Mouse (Mus musculus) hindbrain, embryonic 14.5 days (tissue): ENCODE measurements around the gene Prrt4. TPM values are rescaled to one million over a fixed set of nuclear protein-coding genes. Genes with fewer than 3 reads are reported as not detected.

Source experiments
- ATAC-seq: fragments of 200-750 bp; cut with Nextera tagmentation; 2 replicates; pipeline ENCODE4 v1.8.0; 2017; ENCODE audit warnings: moderate number of reproducible peaks, mild to moderate bottlenecking, moderate TSS enrichment, moderate library complexity; ENCODE audit not compliant: low FRiP score
- DNase-seq: peaks from one replicate; pipeline ENCODE4 v3.0.0-alpha.2; 2015; ENCODE audit warnings: low spot score
- H3K27ac ChIP-seq: fragments of 300-500 bp; sonication (generic); 2 replicates; pipeline ENCODE4 v1.5.1; 2014; ENCODE audit warnings: mild to moderate bottlenecking, moderate library complexity
- H3K27me3 ChIP-seq: fragments of 300-500 bp; sonication (generic); 2 replicates; pipeline ENCODE4 v1.6.1; 2014; ENCODE audit warnings: mild to moderate bottlenecking, low read length, mixed read lengths; ENCODE audit not compliant: control insufficient read depth, insufficient read depth
- H3K36me3 ChIP-seq: fragments of 300-500 bp; sonication (generic); replicated peaks from 2 replicates; pipeline ENCODE4 v1.6.1; 2014; ENCODE audit not compliant: control insufficient read depth, insufficient read depth
- H3K4me1 ChIP-seq: fragments of 300-500 bp; sonication (generic); replicated peaks from 2 replicates; pipeline ENCODE4 v1.6.1; 2014; ENCODE audit warnings: antibody characterized with exemption, low read length, mixed read lengths; ENCODE audit not compliant: control insufficient read depth, insufficient read depth
- H3K4me2 ChIP-seq: fragments of 300-500 bp; sonication (generic); replicated peaks from 2 replicates; pipeline ENCODE4 v1.6.1; 2014; ENCODE audit warnings: mild to moderate bottlenecking, moderate library complexity
- H3K4me3 ChIP-seq: fragments of 300-500 bp; sonication (generic); replicated peaks from 2 replicates; pipeline ENCODE4 v1.5.1; 2014; ENCODE audit warnings: mild to moderate bottlenecking, low read length
- H3K9ac ChIP-seq: fragments of 300-500 bp; sonication (generic); 2 replicates; pipeline ENCODE4 v1.6.1; 2014
- H3K9me3 ChIP-seq: fragments of 300-500 bp; sonication (generic); 2 replicates; pipeline ENCODE4 v1.6.1; 2016; ENCODE audit warnings: low read length; ENCODE audit not compliant: control insufficient read depth
- WGBS: fragments of 180-500 bp; shearing (Covaris S2); extraction: QIAGEN DNeasy Blood & Tissue Kit; methylation state at CpG from one replicate; pipeline ENCODE4 v1.1.7; 2014; 5-methylcytosine and 5-hydroxymethylcytosine counted together
- microRNA-seq: library from miRNA; unstranded; fragments of <30 nt; microRNA quantifications from one replicate; pipeline ENCODE4, GENCODE M21; 2016
- polyA plus RNA-seq: library from polyadenylated mRNA; unstranded; fragments of >200 nt; fragmentation: Nextera tagmentation; extraction: Ambion mirVana; gene quantifications from 2 replicates; pipeline ENCODE4 v1.2.1, GENCODE M21; 2014

The Prrt4 gene
- polyA plus RNA-seq, 1 experiment from 2014 or later, result 10.0 TPM

GRCm38 (mm10) chr6:29144971-29145370 is 34.4 kb downstream of the Prrt4 start:
- Histone ChIP-seq H3K4me2 (no peak overlapping the region), H3K9ac (no peak overlapping the region), H3K4me3 (no peak overlapping the region), H3K27me3 (no peaks in the 10 kb centered on the region), H3K27ac (no peak overlapping the region), H3K9me3 (no peaks in the 10 kb centered on the region), H3K36me3 (peaks cover 33% of the 10 kb centered on the region), H3K4me1 (no peaks in the 10 kb centered on the region)
- no peak for ATAC-seq
- DNase-seq, result no peak
- WGBS, result 91% methylated on average over 3 of the region's 3 CpGs

GRCm38 (mm10) chr6:29143608-29144007 is 35.8 kb downstream of the Prrt4 start:
- H3K4me2 ChIP-seq, result no peak overlapping the region
- H3K27ac ChIP-seq, result no peak overlapping the region
- 43% methylated on average over 5 of the region's 5 CpGs for WGBS
- no peaks in the 10 kb centered on the region for H3K27me3 ChIP-seq
- H3K36me3 ChIP-seq, result peaks cover 23% of the 10 kb centered on the region
- H3K9ac ChIP-seq, result no peak overlapping the region
- 0 out of 2 replicates have a peak, but pooled peaks have one; percentile 55 for ATAC-seq
- DNase-seq, result peak; percentile 85
- no peak overlapping the region for H3K4me3 ChIP-seq
- no peaks in the 10 kb centered on the region for H3K9me3 ChIP-seq
- H3K4me1 ChIP-seq, result no peaks in the 10 kb centered on the region

- H3K36me3 ChIP-seq, result peaks cover 72% of the 10 kb centered on the region
- ATAC-seq, result no peak
- no peak overlapping the region for H3K4me2 ChIP-seq
- DNase-seq, result no peak
- WGBS, result 96% methylated on average over 9 of the region's 9 CpGs
- no peaks in the 10 kb centered on the region for H3K27me3 ChIP-seq
- no peaks in the 10 kb centered on the region for H3K9me3 ChIP-seq
- no peak overlapping the region for H3K4me3 ChIP-seq
- no peak overlapping the region for H3K9ac ChIP-seq
- no peaks in the 10 kb centered on the region for H3K4me1 ChIP-seq
- no peak overlapping the region for H3K27ac ChIP-seq
Measured at GRCm38 (mm10) chr6:29137441-29137840, 41.9 kb downstream of the Prrt4 start.

- DNase-seq (no peak), ATAC-seq (no peak)
- Histone ChIP-seq H3K9ac (no peak overlapping the region), H3K4me2 (no peak overlapping the region), H3K27ac (no peak overlapping the region), H3K36me3 (peaks cover 98% of the 10 kb centered on the region), H3K9me3 (no peaks in the 10 kb centered on the region), H3K4me1 (no peaks in the 10 kb centered on the region), H3K4me3 (no peak overlapping the region), H3K27me3 (no peaks in the 10 kb centered on the region)
- WGBS, result 93% methylated on average over 9 of the region's 9 CpGs
Measured at GRCm38 (mm10) chr6:29133100-29133499, 46.3 kb downstream of the Prrt4 start.

GRCm38 (mm10) chr6:29126878-29127426 is 52.4 kb downstream of the Prrt4 start:
- no peak overlapping the region for H3K4me3 ChIP-seq
- ATAC-seq, result no peak
- H3K27me3 ChIP-seq, result no peaks in the 10 kb centered on the region
- H3K4me1 ChIP-seq, result no peaks in the 10 kb centered on the region
- no peak overlapping the region for H3K27ac ChIP-seq
- no peak overlapping the region for H3K9ac ChIP-seq
- H3K4me2 ChIP-seq, result no peak overlapping the region
- H3K9me3 ChIP-seq, result no peaks in the 10 kb centered on the region
- 96% methylated on average over 7 of the region's 7 CpGs for whole genome bisulfite sequencing
- H3K36me3 ChIP-seq, result peaks cover 80% of the 10 kb centered on the region
- DNase-seq, result no peak

- DNase-seq, result no peak
- no peak for ATAC-seq
- no peak overlapping the region for H3K27ac ChIP-seq
- H3K9ac ChIP-seq, result no peak overlapping the region
- H3K36me3 ChIP-seq, result peaks cover 12% of the 10 kb centered on the region
- no peaks in the 10 kb centered on the region for H3K27me3 ChIP-seq
- no peaks in the 10 kb centered on the region for H3K4me1 ChIP-seq
- no peak overlapping the region for H3K4me2 ChIP-seq
- WGBS, result 89% methylated on average over 13 of the region's 13 CpGs
- no peaks in the 10 kb centered on the region for H3K9me3 ChIP-seq
- H3K4me3 ChIP-seq, result no peak overlapping the region
Measured at GRCm38 (mm10) chr6:29119990-29120389, 59.4 kb downstream of the Prrt4 start.

Small RNA genes lying within 50 kb of the gene (microRNA-seq; reads per million reads assigned to microRNA genes)
- not detected for gene Gm24303

Other genes with a start within 250 kb of the Prrt4 start
- not detected in 2 replicates for gene Lep, start 119.4 kb downstream of the Prrt4 start, polyA plus RNA-seq
- 42.7 and 43.0 TPM in 2 replicates for gene Rbm28, start 14.6 kb downstream of the Prrt4 start, polyA plus RNA-seq
- 60.8 and 65.0 TPM in 2 replicates for gene Impdh1, start 36.8 kb upstream of the Prrt4 start, polyA plus RNA-seq
- gene Hilpda, start 92.9 kb upstream of the Prrt4 start, polyA plus RNA-seq, result 29.1 and 34.2 TPM in 2 replicates
- gene Fam71f2, start 100.0 kb upstream of the Prrt4 start, polyA plus RNA-seq, result 0.23 and 0.54 TPM in 2 replicates
- not detected in 2 replicates for gene Fam71f1, start 139.6 kb upstream of the Prrt4 start, polyA plus RNA-seq
- 187 and 199 TPM in 2 replicates for gene Calu, start 168.5 kb upstream of the Prrt4 start, polyA plus RNA-seq
- gene Opn1sw, start 208.9 kb upstream of the Prrt4 start, polyA plus RNA-seq, result 0.46 and 0.48 TPM in 2 replicates
- gene Ccdc136, start 216.7 kb upstream of the Prrt4 start, polyA plus RNA-seq, result 53.2 and 55.7 TPM in 2 replicates